Mouse (Mus musculus) Patski (cell line): Measurements from ENCODE around the gene Ilkap. TPM values are rescaled to one million over a fixed set of nuclear protein-coding genes. Genes with fewer than 3 reads are reported as not detected.

ENCODE experiments used
- ATAC-seq: fragments of 100-300 bp; one replicate; pipeline ENCODE4 v1.8.0; 2021
- CTCF ChIA-PET: fragments of 350-600 bp; sonication (Branson Sonifier 250); formaldehyde crosslinking; loops from one replicate; lab custom pipeline; 2022; ENCODE audit warnings: inconsistent platforms; lab: Charles Lee
- POLR2A ChIA-PET: fragments of 350-600 bp; sonication (Branson Sonifier 250); formaldehyde crosslinking; loops from one replicate; lab custom pipeline; 2022; ENCODE audit warnings: antibody characterized with exemption, inconsistent platforms; lab: Charles Lee
- DNase-seq: peaks from one replicate; pipeline ENCODE4 v3.0.0-alpha.2; 2011; ENCODE audit warnings: low read depth, low spot score
- H3K27me3 ChIP-seq: fragments of 371-371 bp; one replicate; pipeline ENCODE4 v1.5.1; 2021
- CTCF ChIP-seq: fragments of 100-300 bp; IDR thresholded peaks from one replicate; pipeline ENCODE4 v1.5.1; 2021
- in situ Hi-C: fragments of 300-500 bp; cut with MboI; formaldehyde crosslinking; loops from 3 replicates; pipeline ENCODE4 v1.11.1; 2018; ENCODE audit warnings: low pct_unique_long_range_greater_than_20kb, mixed read lengths
- polyA plus RNA-seq: library from polyadenylated mRNA; unstranded; gene quantifications from one replicate; pipeline ENCODE4 v1.2.3, GENCODE M21; 2021

The Ilkap gene
- polyA plus RNA-seq, 1 experiment from 2014 or later: 82.4 TPM

DNA sequence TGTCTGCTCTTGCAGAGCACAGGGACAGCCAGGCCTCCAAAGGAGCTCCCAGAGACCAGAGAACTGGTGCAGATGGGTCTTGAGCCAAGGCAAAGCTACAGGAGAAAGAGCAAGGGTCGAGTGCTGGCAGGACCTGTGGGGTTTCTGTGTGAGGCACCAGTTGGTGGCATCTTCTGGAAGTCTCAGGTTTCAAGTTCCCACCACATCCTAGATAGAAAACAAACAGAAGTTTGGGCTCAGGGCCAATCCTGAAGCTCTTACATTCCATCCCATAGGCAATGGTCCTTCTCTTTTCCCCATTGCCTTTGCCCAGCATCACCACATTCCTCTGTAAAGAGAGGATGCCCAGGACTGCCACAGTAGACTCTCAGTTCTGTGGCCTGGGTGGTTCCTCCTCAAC lies 6.4 kb upstream of the Ilkap start:
- ATAC-seq: no peak
- CTCF ChIA-PET: no interaction called here
- DNase-seq: no peak
- H3K27me3 ChIP-seq: no peaks in the 10 kb centered on the region
- no peak for TF ChIP-seq CTCF
- in situ Hi-C loops: no loop called here
- POLR2A ChIA-PET: interaction anchor here (1.2 kb wide), 1 partner anchor 12 kb away, joined by 4 read pairs; no protein-coding TSS in a partner anchor

DNA sequence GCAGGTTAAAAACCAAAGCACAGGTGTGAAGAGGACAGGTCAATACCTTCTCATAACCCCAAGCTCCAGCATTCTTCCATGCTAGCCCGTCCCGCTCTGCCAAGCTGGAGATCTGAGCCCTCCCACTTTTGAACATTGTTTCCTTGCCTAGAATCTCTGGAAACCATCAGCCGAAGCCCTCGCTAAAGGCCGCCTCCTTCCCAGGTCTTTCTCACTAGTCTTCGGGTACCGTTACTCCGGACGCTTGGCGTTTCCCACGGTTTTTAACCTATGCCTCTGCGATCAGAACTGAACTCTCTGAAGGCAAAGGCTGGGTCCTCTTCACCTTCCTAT lies 722 bp downstream of the Ilkap start:
- H3K27me3 ChIP-seq: no peaks in the 10 kb centered on the region
- ATAC-seq (peak; percentile 14), DNase-seq (no peak)
- ChIA-PET CTCF (no interaction called here), POLR2A (interaction anchor here (1.0 kb wide), 1 partner anchor 15 kb away, joined by 3 read pairs; no protein-coding TSS in a partner anchor)
- in situ Hi-C loops: no loop called here
- TF ChIP-seq CTCF: no peak

DNA sequence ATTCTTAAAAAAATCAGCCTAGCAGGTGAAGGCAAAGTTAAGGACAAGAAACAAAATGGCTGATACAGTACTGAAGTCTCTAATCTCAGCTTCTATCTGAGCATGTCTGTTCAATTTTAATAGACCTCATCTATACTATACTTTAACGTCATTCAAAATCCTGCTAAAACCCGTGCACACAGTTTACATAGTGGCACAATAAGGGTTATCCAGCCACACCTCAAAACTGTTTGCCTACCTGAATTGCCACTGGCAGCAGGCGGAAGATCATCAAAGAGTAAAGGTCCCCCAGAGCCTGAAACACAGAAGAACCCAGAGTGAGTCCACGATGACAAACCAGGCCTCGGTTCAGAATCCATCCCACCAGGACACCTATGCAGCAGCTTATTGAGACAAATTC lies 8.2 kb downstream of the Ilkap start:
- H3K27me3 ChIP-seq: no peaks in the 10 kb centered on the region
- POLR2A ChIA-PET: no interaction called here
- ATAC-seq (no peak), DNase-seq (no peak)
- TF ChIP-seq CTCF: peak; percentile 0
- CTCF ChIA-PET: interaction anchor here (7.3 kb wide), 1 partner anchor 43 kb away, joined by 21 read pairs; no protein-coding TSS in a partner anchor
- in situ Hi-C loops: no loop called here

DNA sequence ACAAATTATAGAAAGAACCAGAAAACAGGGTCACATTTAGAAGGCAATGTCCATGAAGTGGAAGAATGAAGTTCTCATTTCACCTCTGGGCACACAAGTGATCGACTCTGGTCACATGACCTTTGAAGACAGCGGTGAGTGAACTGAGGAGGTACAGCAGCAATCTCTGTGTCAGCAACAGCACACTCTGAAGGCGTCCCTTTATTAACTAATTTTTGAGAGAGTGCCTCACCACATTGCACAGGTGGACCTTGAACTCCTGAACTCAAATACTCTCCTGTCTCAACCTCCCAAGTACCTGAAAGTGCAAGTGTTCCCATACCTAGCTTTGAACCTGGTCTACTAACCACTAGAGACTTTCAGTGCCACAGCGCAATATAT lies 17.5 kb downstream of the Ilkap start:
- ATAC-seq (no peak), DNase-seq (no peak)
- POLR2A ChIA-PET: interaction anchor here (2.1 kb wide), 1 partner anchor 14 kb away, joined by 5 read pairs; no protein-coding TSS in a partner anchor
- in situ Hi-C loops: no loop called here
- CTCF ChIA-PET: interaction anchor here (1.0 to 2.7 kb wide), 5 partner anchors 10 to 407 kb away, joined by 3 to 17 read pairs (median 3); partner anchors contain the start of gene Klhl30
- H3K27me3 ChIP-seq: no peaks in the 10 kb centered on the region
- TF ChIP-seq CTCF: no peak

DNA sequence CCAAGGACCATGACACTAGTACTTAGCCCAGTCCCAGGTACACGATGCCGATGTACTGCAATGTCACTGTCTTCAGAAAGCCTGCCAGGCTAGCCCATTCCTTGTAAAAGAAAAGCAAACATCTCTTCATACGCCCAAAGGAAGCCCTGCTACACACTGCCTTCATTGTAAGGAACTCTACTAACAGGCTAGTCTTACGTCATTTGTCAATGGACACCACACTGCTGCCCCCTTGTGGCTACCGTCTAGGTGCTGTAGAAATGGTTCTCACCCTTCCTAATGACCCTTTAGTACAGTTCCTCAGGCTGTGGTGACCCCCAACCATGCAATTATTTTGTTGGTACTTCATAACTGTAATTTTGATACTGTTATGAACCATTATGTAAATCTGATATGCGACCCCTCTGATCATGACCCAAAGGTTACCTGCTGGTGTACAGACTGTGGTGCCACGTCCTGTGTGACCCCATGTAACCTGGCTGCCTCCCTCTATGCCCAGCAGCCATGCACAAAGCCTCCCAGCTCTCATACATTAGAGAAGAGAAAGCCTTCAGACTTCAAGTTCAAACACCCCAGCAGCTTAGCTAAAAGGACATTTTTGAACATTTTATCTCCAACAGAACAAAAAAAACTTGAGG lies 18.0 kb downstream of the Ilkap start:
- no peak for ATAC-seq

DNA sequence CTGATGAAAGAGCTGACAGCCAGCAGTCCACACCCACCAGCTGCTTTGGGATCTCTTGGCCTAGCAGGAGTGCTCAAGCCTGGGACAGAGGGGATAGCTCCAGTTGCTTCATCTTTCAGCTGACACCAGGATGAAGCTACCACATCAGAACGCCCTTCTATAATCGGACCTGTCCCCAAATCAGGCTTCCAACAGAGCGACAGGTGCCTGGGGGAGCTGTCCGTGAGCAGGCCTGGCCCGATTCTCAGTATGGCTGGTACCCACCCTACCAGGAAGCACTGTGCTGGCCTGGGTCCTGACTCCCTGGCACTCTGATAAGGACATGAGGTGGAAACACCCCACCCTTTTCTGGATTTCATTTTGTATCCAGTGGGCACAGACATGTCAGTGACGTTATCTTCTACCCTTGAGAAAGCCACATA lies 25.2 kb downstream of the Ilkap start:
- ChIA-PET CTCF (no interaction called here), POLR2A (no interaction called here)
- in situ Hi-C loops: loop anchor here (5.0 to 10.0 kb wide), 2 partner anchors 191 to 399 kb away; no protein-coding TSS in a partner anchor
- no peak for TF ChIP-seq CTCF
- no peak for ATAC-seq
- DNase-seq: no peak
- H3K27me3 ChIP-seq: no peaks in the 10 kb centered on the region

More for the DNA sequence above, 18.0 kb downstream of the Ilkap start:
- CTCF ChIA-PET: interaction anchor here (0.7 to 2.7 kb wide), 6 partner anchors 16 to 406 kb away, joined by 3 to 17 read pairs (median 3); partner anchors contain the start of gene Klhl30
- no peaks in the 10 kb centered on the region for H3K27me3 ChIP-seq
- POLR2A ChIA-PET: interaction anchor here (0.6 to 2.1 kb wide), 2 partner anchors 12 to 15 kb away, joined by 3 to 5 read pairs; no protein-coding TSS in a partner anchor
- in situ Hi-C loops: no loop called here
- no peak for DNase-seq
- TF ChIP-seq CTCF: peak; percentile 87

DNA sequence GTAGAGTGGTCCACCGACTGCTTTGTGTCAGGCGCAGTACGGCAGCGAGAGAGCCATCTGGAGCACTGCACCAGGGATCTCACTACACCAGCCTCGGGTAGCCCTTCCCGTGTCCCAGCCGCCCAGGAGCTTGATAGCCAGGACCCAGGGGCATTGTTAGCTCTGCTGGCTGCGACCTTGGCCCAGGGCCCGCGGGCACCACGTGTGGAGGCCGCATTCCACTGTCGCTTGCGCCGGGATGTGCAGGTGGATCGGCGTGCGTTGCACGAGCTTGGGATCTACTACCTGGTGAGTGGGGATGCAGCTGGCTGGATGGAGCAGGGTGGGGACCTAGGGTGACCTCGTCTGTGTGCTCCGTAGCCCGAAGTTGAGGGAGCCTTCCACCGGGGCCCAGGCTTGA lies 28.6 kb downstream of the Ilkap start:
- no peaks in the 10 kb centered on the region for H3K27me3 ChIP-seq
- no peak for DNase-seq
- no peak for TF ChIP-seq CTCF
- CTCF ChIA-PET: no interaction called here
- no peak for ATAC-seq
- POLR2A ChIA-PET: no interaction called here
- in situ Hi-C loops: loop anchor here (5.0 to 10.0 kb wide), 2 partner anchors 188 to 395 kb away; no protein-coding TSS in a partner anchor

DNA sequence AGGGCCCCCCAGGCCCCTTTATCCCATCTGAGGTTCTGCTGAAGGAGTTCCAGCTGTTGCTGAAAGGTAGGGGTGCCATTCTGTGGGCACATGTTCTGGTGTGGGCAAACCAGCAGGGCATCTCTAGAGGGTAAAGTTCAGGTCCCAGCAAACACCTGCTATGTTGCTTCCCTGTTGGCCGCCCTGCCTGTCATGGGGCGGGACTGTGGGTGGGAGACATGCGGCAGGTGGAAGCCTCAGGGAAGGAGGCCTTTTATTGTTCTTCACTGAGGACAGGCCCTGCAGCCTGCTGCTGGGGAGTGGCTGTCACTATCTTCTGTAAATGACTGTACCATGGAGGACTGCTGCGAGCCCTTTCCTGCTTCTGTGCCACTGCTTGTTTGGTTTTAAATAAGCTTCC lies 29.2 kb downstream of the Ilkap start:
- ATAC-seq (no peak), DNase-seq (no peak)
- in situ Hi-C loops: no loop called here
- ChIA-PET CTCF (no interaction called here), POLR2A (interaction anchor here (0.9 to 1.1 kb wide), 2 partner anchors 11 to 17 kb away, joined by 3 to 4 read pairs; no protein-coding TSS in a partner anchor)
- TF ChIP-seq CTCF: no peak
- no peaks in the 10 kb centered on the region for H3K27me3 ChIP-seq

DNA sequence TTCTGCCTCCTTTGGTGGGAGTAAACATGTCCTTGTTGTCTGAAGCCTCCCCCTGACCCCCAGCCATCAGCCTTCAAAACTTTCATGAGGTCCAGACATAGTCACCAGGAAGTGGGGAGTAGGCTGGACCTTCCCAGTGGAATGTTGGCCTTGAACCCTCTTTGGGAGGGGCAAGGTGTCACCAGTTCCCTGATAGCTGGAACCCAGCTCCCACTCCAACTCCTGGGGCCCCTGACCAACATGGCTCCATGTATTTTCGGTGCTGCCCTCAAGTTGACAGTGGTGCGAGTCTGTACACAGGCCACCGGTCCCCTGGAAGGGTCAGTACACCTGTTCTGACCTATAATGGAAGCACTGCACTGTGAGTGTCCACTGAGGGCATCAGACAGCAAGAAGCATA lies 31.3 kb downstream of the Ilkap start:
- in situ Hi-C loops: no loop called here
- ATAC-seq (no peak), DNase-seq (no peak)
- no peak for TF ChIP-seq CTCF
- CTCF ChIA-PET: no interaction called here
- POLR2A ChIA-PET: no interaction called here
- H3K27me3 ChIP-seq: no peaks in the 10 kb centered on the region

DNA sequence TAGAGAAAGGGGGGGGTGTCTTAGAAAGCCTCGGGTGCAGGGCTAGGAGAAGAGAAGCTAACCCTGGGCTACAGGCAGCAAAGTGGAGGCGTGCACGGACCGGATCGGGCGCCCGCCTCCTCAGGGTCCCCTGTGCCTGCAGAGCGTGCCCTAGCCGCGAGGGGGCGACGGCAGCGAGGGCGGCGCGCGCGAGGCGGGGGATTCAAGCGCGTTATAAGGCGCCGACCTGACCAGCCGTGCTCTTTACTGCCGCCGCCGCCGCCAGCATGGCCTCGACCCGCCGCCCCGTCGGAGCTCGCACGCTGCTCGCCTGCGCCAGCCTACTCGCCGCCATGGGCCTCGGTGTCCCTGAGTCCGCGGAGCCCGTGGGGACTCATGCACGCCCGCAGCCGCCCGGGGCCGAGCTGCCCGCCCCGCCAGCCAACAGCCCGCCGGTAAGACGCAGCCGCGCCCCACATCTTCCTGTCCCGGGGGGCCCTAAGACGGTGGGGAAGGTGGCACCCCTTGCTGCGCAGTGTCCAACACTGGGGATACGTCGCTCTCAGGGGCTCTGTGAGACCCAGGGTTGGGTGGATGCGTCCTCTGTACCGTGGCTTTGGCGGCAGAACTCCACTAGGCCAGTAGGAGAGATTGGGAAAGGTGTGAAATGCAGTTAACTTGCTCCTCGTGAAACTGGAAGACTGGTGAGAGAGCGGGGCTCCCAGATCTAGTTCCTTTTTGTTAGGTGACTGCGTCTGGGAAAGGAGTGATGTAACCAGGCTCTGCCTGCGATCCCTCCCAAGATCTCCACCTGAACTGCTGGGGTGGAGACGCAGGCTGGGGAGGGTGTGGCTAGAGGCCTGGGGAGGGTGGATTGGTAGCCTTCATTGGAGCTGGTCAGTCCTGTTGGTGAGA lies 32.2 kb downstream of the Ilkap start, which contains the start of gene Erfe:
TSS of gene Erfe (plus strand) at position 216 of the 894 bp plus-strand sequence.
- no peak for TF ChIP-seq CTCF
- POLR2A ChIA-PET: no interaction called here
- H3K27me3 ChIP-seq: no peaks in the 10 kb centered on the region
- CTCF ChIA-PET: interaction anchor here (1.3 kb wide), 1 partner anchor 10 kb away, joined by 3 read pairs; no protein-coding TSS in a partner anchor
- in situ Hi-C loops: no loop called here
- DNase-seq (no peak), ATAC-seq (no peak)
